Mouse (Mus musculus) frontal cortex, postnatal 10 days (tissue): ENCODE results near the gene Cdc37l1.

Experiments used
- DNase-seq, 2 experiments: peaks; one replicate each; pipeline ENCODE4 v3.0.0; 2022; ENCODE audit warnings: low spot score in 2 of 2, mixed read lengths in 1 of 2

Cdc37l1 gene

DNA sequence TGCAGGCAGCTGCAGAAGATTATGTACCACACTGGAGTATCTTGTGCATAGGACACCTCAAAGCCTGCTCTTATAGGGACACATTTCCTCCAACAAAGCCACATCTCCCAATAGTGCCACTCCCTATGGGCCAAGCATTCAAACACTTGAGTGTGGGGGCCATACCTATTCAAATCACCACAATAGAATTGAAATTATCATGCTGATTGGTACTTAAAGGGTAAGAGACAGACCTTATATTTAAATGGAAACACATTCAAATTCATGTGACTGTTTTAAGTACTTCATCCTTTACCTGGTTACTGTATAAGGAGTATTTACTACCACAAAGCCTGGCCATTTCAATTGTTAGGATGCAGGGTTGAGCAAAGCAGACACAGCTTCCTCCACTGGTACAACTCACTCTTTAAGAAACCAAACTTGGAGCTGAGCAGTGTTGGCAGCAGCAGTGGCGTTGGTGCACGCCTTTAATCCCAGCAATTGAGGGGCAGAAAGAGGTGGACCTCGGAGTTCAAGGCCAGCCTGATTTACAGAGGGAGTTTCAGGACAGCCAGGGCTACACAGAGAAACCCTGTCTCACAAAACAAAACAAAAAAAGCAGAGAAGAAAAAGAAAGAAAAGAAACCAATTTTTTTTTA lies 18.0 kb downstream of the Cdc37l1 start:
- no peak for DNase-seq

DNA sequence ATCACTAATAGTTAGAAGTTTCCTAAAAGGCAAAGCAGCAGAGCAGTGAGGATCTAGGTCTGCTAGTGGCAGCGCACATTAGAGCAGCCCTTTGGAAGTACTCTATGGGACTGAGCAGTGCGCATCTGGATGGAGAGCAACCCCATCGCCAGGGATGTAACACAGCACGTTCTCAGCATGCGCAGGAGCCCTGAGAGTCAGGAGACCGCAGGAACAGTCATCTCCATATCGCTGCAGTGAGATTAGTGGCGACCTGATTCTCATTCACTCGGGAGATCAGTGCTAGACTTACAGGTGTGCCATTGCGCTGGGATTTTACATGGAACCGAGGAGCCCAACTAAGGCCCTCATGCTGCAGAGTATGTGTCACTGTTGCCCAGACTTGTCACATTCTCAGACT lies 18.9 kb downstream of the Cdc37l1 start:
- DNase-seq, result no peak

DNA sequence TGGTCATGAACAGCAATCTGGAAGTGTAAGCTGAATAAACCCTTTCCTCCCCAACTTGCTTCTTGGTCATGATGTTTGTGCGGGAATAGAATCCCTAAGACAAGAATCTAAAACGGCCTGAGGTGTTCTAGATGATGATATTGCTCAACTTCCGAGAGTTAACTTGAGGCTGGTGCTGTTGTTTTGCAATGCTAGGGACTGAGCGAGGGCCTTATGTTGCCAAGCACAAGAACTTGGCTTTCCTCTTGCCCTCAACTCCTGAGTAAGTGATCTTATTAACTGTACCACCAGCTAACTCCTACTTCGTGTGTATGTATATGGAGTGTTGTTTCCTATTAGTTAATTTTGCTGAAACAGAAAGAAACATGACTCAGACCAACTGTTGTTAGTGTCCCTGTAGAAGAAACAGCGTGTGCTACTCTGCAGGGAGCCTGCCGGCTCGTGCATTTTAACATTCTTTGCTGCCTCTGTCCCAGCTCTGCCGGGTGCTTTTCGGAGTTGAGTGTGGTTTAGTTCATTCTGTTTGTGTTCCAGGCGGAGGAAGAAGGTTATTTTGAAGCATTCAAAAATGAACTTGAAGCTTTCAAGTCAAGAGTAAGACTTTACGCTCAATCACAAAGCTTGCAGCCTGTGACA lies 21.3 kb downstream of the Cdc37l1 start:
- DNase-seq, result no peak

DNA sequence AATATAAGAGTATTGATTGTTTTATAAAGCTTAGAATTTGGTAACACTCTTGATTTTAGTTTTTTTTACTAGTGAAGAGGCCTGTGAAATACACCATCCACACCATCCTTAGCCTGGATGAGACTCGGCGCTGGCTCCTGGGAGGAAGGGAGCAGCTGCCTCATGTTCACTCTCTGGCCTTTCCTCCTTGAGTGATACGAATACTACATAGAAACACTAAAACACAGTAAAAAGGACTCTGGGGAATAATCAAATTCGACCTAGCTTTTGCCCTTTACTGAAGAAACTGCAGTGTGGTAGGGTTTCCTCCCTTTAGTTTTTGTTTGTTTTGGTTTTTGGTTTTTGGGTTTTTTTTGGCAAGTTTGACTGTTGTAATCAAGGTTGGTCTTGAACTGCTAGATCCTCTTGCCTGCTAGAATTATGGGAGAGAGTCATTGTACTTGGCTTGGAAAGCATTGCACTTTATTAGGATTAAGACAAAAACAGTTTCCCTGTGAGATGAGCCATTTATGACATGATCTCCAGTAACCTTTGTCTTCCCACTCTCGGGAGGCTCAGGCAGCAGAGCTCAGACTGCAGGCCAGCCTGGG lies 24.4 kb downstream of the Cdc37l1 start:
- DNase-seq, result no peak

DNA sequence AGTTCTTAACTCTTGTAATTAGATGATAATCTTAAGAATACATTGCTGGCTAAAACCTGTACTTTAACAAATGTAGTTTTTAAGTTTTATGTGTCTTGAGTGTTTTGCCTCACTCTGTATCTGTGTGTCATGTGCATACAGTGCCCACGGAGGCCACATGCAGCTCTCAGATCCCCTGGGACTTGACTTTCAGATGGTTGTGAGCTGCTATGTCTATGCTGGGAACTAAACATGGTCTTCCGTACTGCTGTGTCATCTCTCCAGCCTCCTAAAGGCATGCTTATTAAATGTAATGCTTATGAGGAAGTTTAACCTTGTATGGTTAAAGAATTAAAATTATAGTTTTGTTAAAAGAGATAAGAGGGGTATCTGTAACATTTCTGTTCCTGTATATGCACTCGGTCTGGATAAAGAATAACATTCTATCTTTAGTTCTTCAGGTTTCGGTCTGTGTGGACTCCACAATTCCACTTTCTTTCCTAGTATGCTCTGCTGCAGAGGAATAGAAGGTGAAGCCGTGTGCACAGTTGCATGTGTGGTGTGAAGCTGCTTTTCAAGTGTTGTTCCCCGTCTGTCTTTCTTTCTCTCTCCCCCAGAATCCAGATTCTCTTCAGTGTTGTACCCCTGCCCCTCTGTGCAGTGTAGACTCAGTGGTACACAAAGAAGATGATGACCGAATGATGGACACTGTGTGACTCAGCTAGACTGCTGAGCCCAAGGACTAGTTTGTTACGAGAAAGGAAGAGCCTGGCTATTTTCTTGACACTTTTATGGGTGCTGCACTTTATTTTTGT lies 25.5 kb downstream of the Cdc37l1 start:
- no peak for DNase-seq

DNA sequence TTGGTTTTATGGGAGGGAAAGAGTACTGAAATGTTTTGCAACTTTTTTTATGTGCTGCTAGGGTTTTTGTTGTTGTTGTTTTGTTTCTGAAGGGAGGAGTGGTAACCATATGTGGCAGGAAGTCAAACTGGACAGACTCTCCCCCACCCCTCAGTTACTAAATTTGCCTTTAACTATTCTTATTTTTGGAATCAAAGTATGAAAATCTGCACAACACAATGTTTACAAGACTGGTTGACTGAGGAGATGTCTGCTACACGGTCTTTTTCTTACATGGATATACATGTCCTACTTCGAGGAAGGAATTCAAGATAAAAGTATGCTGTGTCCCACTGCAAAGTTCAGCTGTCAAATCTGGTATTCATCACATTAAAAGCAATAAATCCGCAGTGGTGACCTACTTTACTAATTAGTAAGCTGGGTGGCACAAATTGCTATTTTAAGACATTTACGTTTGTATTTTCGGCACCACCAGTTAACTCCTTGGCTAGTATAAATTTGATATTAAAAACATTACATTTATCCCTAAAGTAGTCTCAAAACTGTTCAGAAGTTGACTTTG lies 26.1 kb downstream of the Cdc37l1 start:
- DNase-seq, result no peak

DNA sequence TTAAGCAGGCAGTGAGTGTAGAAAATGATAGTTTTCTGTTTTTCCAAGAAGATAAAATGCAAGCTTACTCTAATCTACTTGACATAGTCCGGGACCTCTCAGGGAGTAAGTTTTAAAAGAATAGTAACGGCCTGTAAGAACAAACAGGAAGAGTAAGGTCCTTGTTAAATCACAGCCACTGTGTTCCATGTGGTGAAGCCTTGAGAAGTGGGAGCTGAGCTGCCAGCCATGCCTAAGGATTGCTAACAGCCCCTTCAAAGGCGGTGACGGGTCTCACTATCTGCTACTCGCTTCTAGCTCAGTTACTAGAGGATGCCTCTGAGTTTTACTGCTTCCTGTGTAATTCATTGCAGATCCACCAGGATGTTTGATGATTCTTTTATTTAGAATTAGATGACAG lies 26.6 kb downstream of the Cdc37l1 start:
- DNase-seq, result no peak

DNA sequence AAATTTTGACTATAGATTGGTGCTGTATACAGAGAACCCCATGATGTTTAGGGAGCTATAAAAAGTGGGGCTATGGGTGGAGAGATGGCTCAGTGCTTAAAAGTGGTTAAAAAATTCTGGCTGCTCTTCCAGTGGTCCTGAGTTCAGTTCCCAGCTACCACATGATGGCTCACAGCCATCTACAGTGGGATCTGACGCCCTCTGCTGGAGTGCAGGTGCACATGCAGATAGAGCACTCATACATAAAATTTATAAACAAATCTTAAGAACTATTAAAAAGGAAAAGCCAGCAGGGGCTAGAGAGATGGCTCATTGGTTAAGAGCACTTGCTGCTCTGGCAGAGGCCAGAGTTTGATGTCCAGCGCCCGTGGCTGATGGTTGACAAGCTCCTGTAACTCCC lies 29.5 kb downstream of the Cdc37l1 start:
- no peak for DNase-seq

DNA sequence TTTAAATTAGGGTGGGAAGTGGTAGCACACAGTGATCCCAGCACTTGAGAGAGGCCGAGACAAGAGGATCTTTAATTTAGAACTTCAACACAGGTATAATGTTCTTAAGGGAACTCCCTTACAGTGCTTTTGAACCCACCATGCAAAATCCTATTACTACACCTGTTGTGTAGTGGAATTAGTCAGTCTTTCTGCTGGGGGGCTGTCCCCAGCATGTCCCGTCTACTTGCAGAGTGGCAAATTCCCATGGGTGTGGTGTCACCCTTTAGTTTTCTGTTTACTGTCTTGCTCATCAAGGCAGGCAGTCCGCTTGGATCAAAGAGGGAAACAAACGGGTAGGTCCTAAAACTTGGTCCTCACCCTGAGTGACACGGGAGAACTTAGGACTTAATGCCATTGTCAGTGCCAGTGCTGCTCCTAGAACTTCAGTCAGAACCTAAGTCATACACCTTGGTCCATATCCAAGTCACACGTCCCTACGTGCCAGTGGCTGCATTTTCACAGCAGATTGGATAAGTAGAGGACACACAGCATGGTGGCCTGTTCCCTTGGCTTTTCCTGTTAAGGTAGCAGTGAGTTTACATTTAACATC lies 31.7 kb downstream of the Cdc37l1 start:
- no peak for DNase-seq

DNA sequence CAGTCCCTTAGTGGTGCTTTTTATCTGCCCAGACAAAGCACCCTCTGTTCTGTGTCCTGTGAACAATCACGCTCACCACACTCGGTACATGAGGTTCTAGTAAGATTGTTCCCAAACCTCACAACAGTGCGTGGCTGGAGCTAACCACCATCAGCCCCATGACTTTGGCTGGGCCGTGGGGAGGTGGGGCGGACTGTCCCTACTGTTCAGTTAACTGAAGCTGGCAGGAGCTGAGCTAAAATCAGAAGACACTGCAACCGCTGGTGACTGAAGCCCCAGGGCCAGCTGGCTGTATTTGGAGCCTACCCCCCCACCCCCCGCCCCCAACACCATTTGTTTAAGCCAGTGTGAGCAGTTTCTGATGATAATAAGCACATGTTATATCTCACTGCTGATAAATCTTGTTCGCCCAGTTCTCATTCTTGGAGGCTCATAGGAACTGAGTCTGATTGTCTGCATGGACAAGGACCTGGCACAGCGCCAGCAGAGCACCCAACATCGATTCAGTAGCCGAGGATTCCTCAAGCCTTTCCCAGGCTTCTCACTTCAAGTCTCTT lies 34.3 kb downstream of the Cdc37l1 start:
- DNase-seq, result peak in 1 of 2 experiments; percentile 71

DNA sequence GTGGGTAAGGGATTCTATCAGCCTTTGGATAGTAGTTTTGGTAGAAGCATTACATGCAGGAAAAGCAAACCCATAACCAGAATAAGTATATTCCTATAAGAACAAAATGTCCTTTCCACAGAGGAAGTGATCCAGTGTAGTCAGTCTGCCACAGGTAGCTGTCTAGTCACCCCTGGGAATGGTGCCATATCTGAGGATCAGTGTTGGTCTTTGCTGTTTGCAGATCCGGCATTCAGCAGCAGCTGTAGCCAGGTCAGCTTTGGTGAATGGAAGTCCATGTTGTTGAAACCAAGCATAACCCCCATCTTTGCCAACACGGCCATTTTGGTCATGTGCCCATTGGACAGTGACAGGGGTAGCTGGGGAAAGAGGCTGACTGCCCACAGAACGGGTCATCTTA lies 41.6 kb downstream of the Cdc37l1 start:
- DNase-seq, result no peak

DNA sequence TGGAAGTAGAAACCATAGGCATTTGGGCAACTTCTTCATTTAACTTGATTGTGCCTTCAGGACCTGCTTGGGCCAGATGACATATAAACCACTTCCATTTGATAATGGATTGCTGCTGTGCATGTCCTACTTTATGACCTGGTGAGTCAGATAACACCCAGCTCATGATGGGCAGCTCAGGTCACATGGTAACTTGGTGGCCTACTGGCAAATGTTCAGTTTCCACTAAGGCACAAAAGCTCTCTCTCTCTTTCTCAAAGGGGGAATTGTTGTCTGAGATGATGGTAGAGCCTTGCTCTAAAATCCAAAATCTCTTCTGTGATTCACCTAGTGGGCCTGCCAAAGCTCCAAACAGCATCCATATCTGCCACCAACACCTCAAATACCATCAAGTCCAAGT lies 42.5 kb downstream of the Cdc37l1 start:
- DNase-seq, result no peak

DNA sequence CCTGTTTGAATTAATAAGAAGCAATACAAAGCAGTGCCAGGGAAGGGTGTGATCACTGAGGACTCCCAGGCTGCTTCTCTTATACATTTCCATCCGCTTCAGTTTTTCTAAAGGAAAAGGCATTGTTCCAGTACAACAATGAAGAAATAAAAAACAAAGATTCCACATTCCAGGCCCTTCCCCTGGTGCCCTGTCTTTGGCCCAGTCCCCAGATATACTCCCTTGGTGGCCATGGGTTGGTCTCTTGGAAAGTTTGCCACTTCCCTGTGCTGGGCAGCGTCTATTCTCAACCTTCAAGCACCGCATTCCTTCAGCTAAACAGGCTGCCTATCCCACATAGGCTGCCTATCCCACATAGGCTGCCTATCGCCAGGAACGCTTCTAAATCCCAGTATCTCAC lies 46.9 kb downstream of the Cdc37l1 start:
- no peak for DNase-seq

DNA sequence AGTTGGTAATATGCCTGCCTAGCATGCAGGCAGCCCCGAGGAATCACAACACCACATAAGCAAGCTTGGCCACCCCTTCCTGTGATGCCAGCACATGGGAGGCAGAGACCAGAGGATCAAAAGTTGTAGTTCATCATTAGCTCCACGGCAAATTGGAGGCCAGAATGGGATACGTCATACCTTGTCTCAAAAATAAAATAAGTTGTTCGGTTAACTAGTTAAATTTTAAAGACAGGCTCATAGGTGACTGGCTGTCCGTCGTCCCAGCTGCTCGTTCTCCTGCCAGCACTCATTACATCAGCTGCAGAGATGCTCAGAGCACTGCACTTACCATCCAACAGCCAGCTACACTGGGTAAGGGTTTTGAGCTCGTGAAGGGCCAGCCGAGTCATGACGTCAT lies 47.4 kb downstream of the Cdc37l1 start:
- no peak for DNase-seq

DNA sequence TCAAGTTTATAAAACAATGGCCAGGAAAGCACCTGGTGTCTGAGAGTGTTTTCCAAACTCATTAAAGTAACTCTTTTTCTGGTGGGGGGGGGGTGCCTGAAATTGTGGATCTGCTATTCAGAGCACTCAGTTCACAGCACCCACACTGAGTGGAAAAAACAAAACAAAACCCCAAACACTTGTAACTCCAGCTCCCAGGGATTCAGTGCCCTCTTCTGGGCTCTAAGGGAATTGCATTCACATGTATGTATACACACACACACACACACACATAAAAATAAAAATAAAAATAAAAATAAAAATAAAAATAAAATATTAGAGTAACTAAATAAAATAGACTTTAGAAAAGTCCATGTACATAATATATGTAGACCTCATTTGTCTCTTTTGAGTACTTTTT lies 49.2 kb downstream of the Cdc37l1 start:
- DNase-seq, result no peak

DNA sequence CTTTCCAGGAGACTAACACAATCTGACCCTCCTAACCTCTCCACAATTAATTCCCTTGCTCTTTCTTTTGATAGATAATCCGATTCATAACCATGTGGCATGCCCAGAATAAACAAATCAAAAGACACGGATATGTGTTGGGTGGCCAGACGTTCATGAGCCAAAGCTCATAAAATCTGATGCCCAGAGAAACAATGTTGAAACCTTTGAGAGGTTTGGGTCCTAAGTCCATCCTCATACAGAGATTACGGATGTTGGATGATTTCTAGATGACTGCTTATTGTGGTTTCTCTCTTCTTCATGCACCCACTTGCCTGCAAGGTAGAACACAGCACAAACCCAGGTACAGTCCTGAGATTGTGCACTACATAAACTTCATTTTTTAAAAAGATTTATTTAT lies 50.1 kb downstream of the Cdc37l1 start:
- DNase-seq, result no peak

DNA sequence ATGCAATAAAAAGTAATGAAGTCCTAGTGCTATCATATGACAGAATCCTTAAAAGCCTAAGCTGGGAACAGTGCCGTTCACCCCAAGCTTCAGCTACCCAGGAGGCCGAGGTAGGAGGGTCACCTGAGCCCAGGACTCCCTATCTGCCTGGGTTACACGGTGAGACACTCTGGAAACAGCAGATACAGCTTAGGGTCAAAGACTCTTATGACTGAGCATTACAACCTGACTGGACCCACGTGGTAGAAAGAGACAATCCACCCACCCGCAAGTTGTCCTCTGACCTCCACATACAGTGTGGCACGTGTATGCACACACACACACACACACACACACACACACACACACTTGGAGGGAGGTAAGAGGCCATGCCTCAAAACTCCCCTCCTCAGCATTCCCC lies 52.0 kb downstream of the Cdc37l1 start:
- no peak for DNase-seq

DNA sequence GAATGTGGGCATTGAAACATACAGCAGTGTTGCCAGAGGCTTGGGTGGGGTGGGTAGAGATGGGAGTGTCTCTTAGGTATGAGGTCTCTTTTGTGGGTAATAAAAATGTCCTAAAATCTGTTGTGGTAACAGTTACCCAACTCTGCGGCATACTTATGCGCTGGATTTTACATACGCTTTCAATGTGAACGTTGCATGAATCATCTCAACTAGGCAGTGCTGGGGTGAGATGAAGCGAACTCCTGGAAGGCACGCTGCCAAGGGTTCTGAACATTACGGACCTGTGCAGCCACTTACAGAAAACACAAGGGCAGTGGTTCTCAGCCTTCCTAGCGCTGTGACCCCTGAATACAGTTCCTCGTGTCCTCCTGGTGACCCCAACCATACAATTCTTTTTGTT lies 52.5 kb downstream of the Cdc37l1 start:
- DNase-seq, result no peak

DNA sequence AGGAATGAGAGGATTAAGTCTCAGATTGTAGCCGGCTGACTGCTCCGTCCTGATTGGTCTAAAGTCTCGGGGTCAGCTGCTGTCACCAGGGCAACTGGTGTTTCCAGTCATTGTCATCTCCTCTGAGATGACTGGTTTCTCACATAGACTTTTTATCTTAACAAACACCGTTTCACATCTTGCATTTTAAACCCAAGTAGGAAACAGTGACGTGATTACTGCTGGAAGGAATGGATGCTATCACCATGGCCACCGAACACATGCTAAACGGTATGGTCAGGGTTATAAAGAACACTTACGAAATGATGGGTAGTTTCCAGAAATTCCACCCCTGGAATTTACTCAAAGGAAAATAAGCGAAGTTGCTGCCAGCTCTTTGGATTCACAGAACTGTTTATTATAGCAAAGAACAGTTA lies 54.2 kb downstream of the Cdc37l1 start:
- DNase-seq, result no peak

DNA sequence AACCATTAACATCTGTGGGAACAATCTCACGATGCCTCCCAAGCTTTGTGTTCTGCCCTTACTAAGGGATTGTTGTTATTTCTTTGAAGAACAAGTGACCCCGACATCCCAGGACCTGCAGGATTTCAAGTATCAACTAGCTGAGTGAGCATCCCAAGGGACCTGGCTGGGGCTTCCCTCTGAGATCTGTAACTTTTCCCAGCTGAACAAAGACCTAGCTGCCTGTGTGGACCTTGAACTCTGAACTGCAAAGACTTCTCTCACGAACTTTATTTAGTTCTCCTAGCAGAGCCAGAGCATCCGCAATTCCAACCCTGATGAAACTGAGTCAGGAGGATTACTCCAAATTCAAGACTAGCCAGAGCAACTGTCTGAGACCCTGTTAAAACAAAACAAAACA lies 55.2 kb downstream of the Cdc37l1 start:
- DNase-seq, result no peak

DNA sequence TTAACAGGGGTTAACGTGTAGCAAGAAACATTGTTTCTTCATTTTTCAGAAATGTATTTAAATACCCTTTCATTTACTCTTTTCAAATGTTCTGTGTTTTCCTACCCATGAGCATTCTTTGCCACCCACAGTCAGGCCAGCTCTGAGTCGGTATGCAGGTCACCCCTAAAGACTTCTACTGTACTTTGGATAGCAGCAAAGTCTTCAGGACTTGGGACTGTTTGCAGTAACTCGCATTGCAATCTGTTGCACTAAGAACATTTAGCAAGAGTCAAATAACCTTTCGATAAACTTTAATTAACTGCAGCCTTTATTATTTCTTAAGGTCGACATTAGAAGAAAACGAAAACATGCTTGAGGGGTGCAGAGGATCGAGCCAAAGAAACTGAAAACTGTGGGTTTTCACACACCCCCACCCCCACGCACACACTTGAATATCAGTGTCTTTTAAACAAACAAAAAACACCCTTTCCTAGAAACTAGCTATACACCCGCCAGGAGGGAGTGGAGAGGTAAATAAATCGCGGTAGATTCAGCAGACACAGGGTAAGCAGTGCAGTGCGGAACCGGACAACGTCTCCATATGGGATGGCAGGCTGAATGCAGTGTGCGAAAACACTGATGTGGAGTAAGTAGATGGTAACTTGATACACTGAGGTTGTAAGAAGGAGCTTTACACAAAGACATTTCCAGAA lies 56.0 kb downstream of the Cdc37l1 start:
- no peak for DNase-seq
